In the genomic region with DNA sequence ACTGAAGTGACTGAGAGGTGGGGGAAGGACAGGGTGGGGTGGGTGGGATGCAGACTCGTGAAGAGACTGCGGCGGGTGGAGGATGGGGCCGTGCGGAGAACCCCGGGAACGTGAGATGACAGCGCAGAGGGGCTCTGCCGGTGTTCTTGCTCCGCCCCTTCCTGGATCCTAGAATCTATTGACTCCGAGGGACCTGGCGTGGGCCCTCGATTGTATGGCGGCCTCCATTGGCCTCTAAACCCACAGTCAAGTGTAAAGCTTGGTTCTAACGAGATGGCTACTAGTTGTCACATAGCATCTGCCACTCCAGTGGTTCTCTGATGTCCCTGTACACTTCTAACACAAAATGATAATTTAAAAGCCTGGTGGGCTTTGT, we compare ENCODE assay signal across 9 mouse cellular contexts. TPM values are rescaled to one million over a fixed set of nuclear protein-coding genes. Genes with fewer than 3 reads are reported as not detected.
DNase-seq lines count a peak whose midpoint lies in the region; ATAC-seq and TF ChIP-seq lines count a peak whose summit lies in the region.
"Had no signal": no experiment of that assay in that cellular context is flagged by ENCODE, and none has a peak within 500 bp of the region (broad histone marks: within the 10 kb centered on the region; RNA-seq: fewer than 3 reads in every experiment).

No protein-coding gene starts in this region.

- H3K9ac ChIP-seq in lung, embryonic 16.5 days (ENCODE audit: low read length), result peak overlapping the region; percentile 74
- H3K9ac ChIP-seq in limb, embryonic 13.5 days, result peak overlapping the region; percentile 78

- no peak for TF ChIP-seq CTCF in olfactory bulb, adult 2 months (IDR thresholded peaks at IDR 0.05; ENCODE audit: insufficient read depth, low read depth, low read length)

- WGBS in lung, embryonic 16.5 days, result 0% methylated on average over 15 of the region's 15 CpGs
- WGBS in limb, embryonic 13.5 days, result under 1% methylated on average over 15 of the region's 15 CpGs
- WGBS in olfactory bulb, adult 2 months, result 1% methylated on average over 15 of the region's 15 CpGs

- H3K27me3 ChIP-seq in lung, embryonic 16.5 days (ENCODE audit: control insufficient read depth, insufficient read depth, low read depth, low read length), result no peaks in the 10 kb centered on the region
- no peaks in the 10 kb centered on the region for H3K27me3 ChIP-seq in limb, embryonic 13.5 days

- H3K4me3 ChIP-seq in lung, embryonic 16.5 days (ENCODE audit: low read length), result peak overlapping the region; percentile 76
- peak overlapping the region; percentile 73 for H3K4me3 ChIP-seq in limb, embryonic 13.5 days
- H3K4me3 ChIP-seq in olfactory bulb, adult 2 months (ENCODE audit: insufficient read depth, low read depth, low read length), result peak overlapping the region; percentile 74

- peak; percentile 53 for ATAC-seq in lung, embryonic 16.5 days (ENCODE audit: low read depth)
- ATAC-seq in erythroblast, adult 5-6 weeks (replicated peaks; ENCODE audit: low FRiP score, poor library complexity, severe bottlenecking), result peak; percentile 56
- ATAC-seq in limb, embryonic 13.5 days (ENCODE audit: low FRiP score, low read depth), result no peak

- no peak for DNase-seq in lung, postnatal 4 days
- no peak for DNase-seq in thymus, postnatal 14 days
- DNase-seq in cerebellum, postnatal 14 days, result no peak
- no peak for DNase-seq in frontal cortex, postnatal 25 days (ENCODE audit: low spot score in 2 of 2)

- no peak for TF ChIP-seq POLR2A in olfactory bulb, adult 2 months (IDR thresholded peaks at IDR 0.05; ENCODE audit: insufficient read depth, low read depth, low read length)

- H3K4me1 ChIP-seq in lung, embryonic 16.5 days (replicated peaks; ENCODE audit: control insufficient read depth, insufficient read depth, low read length), result peaks cover 13% of the 10 kb centered on the region
- H3K4me1 ChIP-seq in limb, embryonic 13.5 days, result peaks cover 18% of the 10 kb centered on the region
- H3K4me1 ChIP-seq in olfactory bulb, adult 2 months (ENCODE audit: control insufficient read depth, insufficient read depth, low read length), result no peaks in the 10 kb centered on the region

- H3K36me3 ChIP-seq in lung, embryonic 16.5 days (ENCODE audit: control insufficient read depth, insufficient read depth, low read length), result peaks cover 18% of the 10 kb centered on the region; the same call in 1 of the 2 replicates
- peaks cover 34% of the 10 kb centered on the region for H3K36me3 ChIP-seq in limb, embryonic 13.5 days

- peak overlapping the region; percentile 70 for H3K27ac ChIP-seq in lung, embryonic 16.5 days (ENCODE audit: low read length)
- H3K27ac ChIP-seq in limb, embryonic 13.5 days, result peak overlapping the region; percentile 74
- no peak overlapping the region for H3K27ac ChIP-seq in olfactory bulb, adult 2 months (ENCODE audit: insufficient read depth, low read depth, low read length)

- peaks cover 6% of the 10 kb centered on the region; the same call in 1 of the 2 replicates for H3K9me3 ChIP-seq in lung, embryonic 16.5 days (ENCODE audit: control insufficient read depth, low read length)
- peaks cover 8% of the 10 kb centered on the region for H3K9me3 ChIP-seq in limb, embryonic 13.5 days

- peak overlapping the region; percentile 69 for H3K4me2 ChIP-seq in lung, embryonic 16.5 days (ENCODE audit: low read depth, low read length)
- peak overlapping the region; percentile 74 for H3K4me2 ChIP-seq in limb, embryonic 13.5 days (replicated peaks)

RNA-seq across cellular contexts. Expression of gene Rbx1, which starts 0.6 kb away (rescaled TPM):
- polyA plus RNA-seq in lung, embryonic 16.5 days (2015; fragmentation: Nextera tagmentation; extraction: Ambion mirVana), result 466 and 468 TPM in 2 replicates
- total RNA-seq in erythroblast, adult 5-6 weeks (2015; ENCODE audit: low replicate concordance), result 52.7 and 66.1 TPM in 2 replicates
- 38.1 and 39.2 TPM in 2 replicates for total RNA-seq in erythroblast, adult 5-6 weeks (2017; ENCODE audit: low replicate concordance)
- 491 and 554 TPM in 2 replicates for polyA plus RNA-seq in limb, embryonic 13.5 days (2015; fragmentation: Nextera tagmentation; extraction: Ambion mirVana)
- polyA plus RNA-seq in olfactory bulb, adult 2 months (2012; ENCODE audit: insufficient read depth, insufficient read length, low replicate concordance, missing spikeins), result not detected in 2 replicates

RNA-seq across cellular contexts. Expression of gene Dnajb7, which starts 58.6 kb away (rescaled TPM):
- polyA plus RNA-seq in lung, embryonic 16.5 days (2015; fragmentation: Nextera tagmentation; extraction: Ambion mirVana), result 1.9 and 2.1 TPM in 2 replicates
- total RNA-seq in erythroblast, adult 5-6 weeks (2015; ENCODE audit: low replicate concordance), result not detected in 2 replicates
- not detected in 2 replicates for total RNA-seq in erythroblast, adult 5-6 weeks (2017; ENCODE audit: low replicate concordance)
- polyA plus RNA-seq in limb, embryonic 13.5 days (2015; fragmentation: Nextera tagmentation; extraction: Ambion mirVana), result 2.5 and 2.9 TPM in 2 replicates
- not detected in 2 replicates for polyA plus RNA-seq in olfactory bulb, adult 2 months (2012; ENCODE audit: insufficient read depth, insufficient read length, low replicate concordance, missing spikeins)
- total RNA-seq: layer of hippocampus, postnatal 36 days had no signal

Comparison
In these comparisons a context has a peak if more than half of its experiments do, and no peak if none do; other contexts are left out.
1. RNA of gene Rbx1, which starts 0.6 kb away (polyA plus RNA-seq): 491 to 554 TPM in limb, embryonic 13.5 days and 466 to 468 TPM in lung, embryonic 16.5 days; not detected in olfactory bulb, adult 2 months; every median in the first group is over 100 times any median in the second.
2. Peak in every context shown above with its lines, with median percentiles within 50 percentile points of each other: H3K4me3 ChIP-seq.